Mouse (Mus musculus): Measurements from ENCODE around the gene Fads3. TPM values are rescaled to one million over a fixed set of nuclear protein-coding genes. Genes with fewer than 3 reads are reported as not detected.

The Fads3 gene
- total and polyA plus RNA-seq, 3 experiments, result 2.3 to 11.2 TPM; not detected in 1

DNA sequence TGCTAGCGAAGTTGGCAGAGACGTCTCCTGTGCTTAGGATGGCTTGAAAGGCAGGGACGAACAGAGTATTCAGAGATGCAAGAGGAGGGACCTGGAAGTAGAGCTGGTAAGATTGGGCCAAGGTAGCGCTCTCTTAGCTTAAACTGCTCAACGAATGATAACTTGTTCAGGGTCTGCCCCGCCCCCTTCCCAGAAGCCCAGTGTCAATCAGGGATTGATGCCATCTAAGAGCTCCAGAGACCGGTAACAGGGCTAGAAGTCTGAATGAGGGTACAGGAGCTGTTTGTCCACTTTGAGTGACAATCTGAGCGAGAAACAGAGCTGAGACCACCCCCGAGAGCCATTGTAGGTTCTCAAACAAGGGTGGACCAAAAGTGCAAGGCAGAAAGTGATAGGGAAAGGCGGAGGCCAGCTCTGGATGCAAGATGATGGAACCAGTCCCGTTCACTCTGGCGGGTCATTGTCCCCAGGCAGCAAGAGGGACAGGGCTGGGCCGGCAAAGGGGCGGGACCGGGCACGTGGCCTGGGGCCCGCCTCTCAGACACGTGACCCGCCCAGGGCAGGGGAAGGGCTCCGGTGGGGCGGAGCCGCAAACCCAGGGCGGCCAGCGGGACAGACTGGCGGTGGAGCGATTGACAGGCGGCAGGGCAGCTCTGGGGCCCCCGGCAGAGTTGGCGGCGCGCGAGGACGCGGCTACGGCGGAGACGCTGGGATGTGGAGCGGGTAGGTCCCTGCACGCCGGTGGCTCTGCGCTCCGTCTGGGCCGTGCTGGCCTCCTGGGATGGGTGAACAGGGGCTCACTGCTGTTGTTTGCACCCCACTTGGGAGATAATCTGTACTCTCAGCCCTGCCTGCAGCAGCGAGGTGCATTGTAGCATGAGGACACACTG is 23.5 kb upstream of the Fads3 start:
- TF ChIP-seq SIN3A (IDR thresholded peaks at IDR 0.05; ENCODE audit: low read length), result peak; percentile 44; the same call in 1 of the 2 replicates
- no peak for TF ChIP-seq TCF12 (IDR thresholded peaks at IDR 0.05; ENCODE audit: low read depth, low read length)
- no peak for TF ChIP-seq KAT2A (conservative IDR thresholded peaks at IDR 0.05; ENCODE audit: low read depth, low read length)
- TF ChIP-seq MAX (IDR thresholded peaks at IDR 0.05; ENCODE audit: low read length), result peak; percentile 95
- TF ChIP-seq USF2 (IDR thresholded peaks at IDR 0.05; ENCODE audit: borderline replicate concordance in 1 of 2, insufficient read depth in 1 of 2, low read depth in 1 of 2, low read length in 2 of 2), result peak; percentile 72 to 92
- no peak for TF ChIP-seq MYB (IDR thresholded peaks at IDR 0.05; ENCODE audit: low read depth, low read length)
- peak; percentile 98 for TF ChIP-seq USF1 (IDR thresholded peaks at IDR 0.05; ENCODE audit: low read depth, low read length)
- TF ChIP-seq MXI1 (IDR thresholded peaks at IDR 0.05; ENCODE audit: low read depth, low read length), result peak; percentile 78; the same call in 1 of the 2 replicates
- no peak for TF ChIP-seq GABPA (IDR thresholded peaks at IDR 0.05; ENCODE audit: low read depth, low read length)
- peak; percentile 73 for TF ChIP-seq BHLHE40 (IDR thresholded peaks at IDR 0.05; ENCODE audit: borderline replicate concordance, low read depth, low read length)
- no peak for TF ChIP-seq CHD1 (IDR thresholded peaks at IDR 0.05; ENCODE audit: low read depth, low read length)
- TF ChIP-seq MYC (IDR thresholded peaks at IDR 0.05; ENCODE audit: low read depth, low read length), result peak; percentile 57; the same call in 1 of the 2 replicates
- no peak for TF ChIP-seq CTCF (IDR thresholded peaks at IDR 0.05 in 2 of 3, conservative IDR thresholded peaks at IDR 0.05 in 1 of 3; ENCODE audit: control insufficient read depth in 1 of 3, insufficient read depth in 1 of 3, low read depth in 2 of 3, low read length in 3 of 3, poor library complexity in 1 of 3, severe bottlenecking in 1 of 3)
- peaks cover 2 to 34% of the 10 kb centered on the region in 2 experiments; a peak in 3 of 4 replicates for H3K4me1 ChIP-seq (ENCODE audit: control insufficient read depth in 1 of 2, insufficient read depth in 2 of 2, low read length in 2 of 2)
- peak overlapping the region; percentile 9; the same call in 1 of the 2 replicates for H3K9ac ChIP-seq (ENCODE audit: control insufficient read depth, low read depth, low read length, poor library complexity, severe bottlenecking)
- H3K27ac ChIP-seq (ENCODE audit: control insufficient read depth, low read depth, low read length), result no peak overlapping the region
- no peaks in the 10 kb centered on the region; a peak in 1 of 4 replicates for H3K27me3 ChIP-seq (ENCODE audit: control insufficient read depth in 1 of 2, insufficient read depth in 2 of 2, low read length in 2 of 2)
- peaks cover 0 to 15% of the 10 kb centered on the region in 2 experiments; a peak in 2 of 4 replicates for H3K36me3 ChIP-seq (ENCODE audit: control insufficient read depth in 1 of 2, insufficient read depth in 2 of 2, low read length in 2 of 2)
- H3K9me3 ChIP-seq (replicated peaks; ENCODE audit: insufficient read depth, low read length), result no peaks in the 10 kb centered on the region
- H3K79me2 ChIP-seq (ENCODE audit: control insufficient read depth, insufficient read depth, low read length, poor library complexity), result no peaks in the 10 kb centered on the region
- H3K4me3 ChIP-seq (ENCODE audit: control insufficient read depth in 1 of 2, insufficient read depth in 1 of 2, low read depth in 2 of 2, low read length in 2 of 2), result peak overlapping the region; percentile 33 to 57
- DNase-seq (ENCODE audit: low read depth, low spot score), result peak; percentile 73

DNA sequence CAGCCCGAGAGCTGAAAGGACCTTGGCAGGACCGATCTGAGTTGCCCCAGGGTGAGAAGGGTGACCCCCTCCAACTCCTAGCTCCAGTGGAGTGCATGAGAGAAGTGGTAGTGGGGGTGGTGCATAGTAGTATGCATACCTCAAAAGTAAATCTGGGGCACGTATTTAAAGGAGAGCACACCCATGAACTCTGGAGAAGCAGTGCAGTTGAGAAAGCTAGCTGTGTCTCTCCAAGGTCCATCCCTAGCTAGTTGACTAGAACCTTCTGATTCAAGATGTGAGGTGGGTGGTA is 22.9 kb upstream of the Fads3 start:
- peak overlapping the region; percentile 33 to 57; a peak in 3 of 4 replicates for H3K4me3 ChIP-seq (ENCODE audit: control insufficient read depth in 1 of 2, insufficient read depth in 1 of 2, low read depth in 2 of 2, low read length in 2 of 2)
- H3K36me3 ChIP-seq (ENCODE audit: control insufficient read depth in 1 of 2, insufficient read depth in 2 of 2, low read length in 2 of 2), result peaks cover 0 to 15% of the 10 kb centered on the region in 2 experiments; a peak in 2 of 4 replicates
- peaks cover 2 to 33% of the 10 kb centered on the region in 2 experiments; a peak in 3 of 4 replicates for H3K4me1 ChIP-seq (ENCODE audit: control insufficient read depth in 1 of 2, insufficient read depth in 2 of 2, low read length in 2 of 2)
- H3K27me3 ChIP-seq (ENCODE audit: control insufficient read depth in 1 of 2, insufficient read depth in 2 of 2, low read length in 2 of 2), result no peaks in the 10 kb centered on the region; a peak in 1 of 4 replicates
- DNase-seq (ENCODE audit: low read depth, low spot score), result no peak
- peak overlapping the region; percentile 9; the same call in 1 of the 2 replicates for H3K9ac ChIP-seq (ENCODE audit: control insufficient read depth, low read depth, low read length, poor library complexity, severe bottlenecking)
- H3K27ac ChIP-seq (ENCODE audit: control insufficient read depth, low read depth, low read length), result no peak overlapping the region
- H3K9me3 ChIP-seq (replicated peaks; ENCODE audit: insufficient read depth, low read length), result no peaks in the 10 kb centered on the region
- no peaks in the 10 kb centered on the region for H3K79me2 ChIP-seq (ENCODE audit: control insufficient read depth, insufficient read depth, low read length, poor library complexity)
- no peak for TF ChIP-seq POLR2AphosphoS5 (IDR thresholded peaks at IDR 0.05; ENCODE audit: borderline replicate concordance, low read depth, low read length)
- no peak for TF ChIP-seq USF1 (IDR thresholded peaks at IDR 0.05; ENCODE audit: low read depth, low read length)
- no peak for TF ChIP-seq MYB (IDR thresholded peaks at IDR 0.05; ENCODE audit: low read depth, low read length)
- TF ChIP-seq EP300 (IDR thresholded peaks at IDR 0.05; ENCODE audit: low read depth in 1 of 2, low read length in 2 of 2), result no peak
- no peak for TF ChIP-seq E2F4 (IDR thresholded peaks at IDR 0.05; ENCODE audit: borderline replicate concordance, low read depth, low read length)
- TF ChIP-seq MEF2A (IDR thresholded peaks at IDR 0.05; ENCODE audit: extremely low read depth, insufficient replicate concordance, low read depth, low read length, poor library complexity, severe bottlenecking), result no peak
- no peak for TF ChIP-seq CTCF (IDR thresholded peaks at IDR 0.05 in 2 of 3, conservative IDR thresholded peaks at IDR 0.05 in 1 of 3; ENCODE audit: control insufficient read depth in 1 of 3, insufficient read depth in 1 of 3, low read depth in 2 of 3, low read length in 3 of 3, poor library complexity in 1 of 3, severe bottlenecking in 1 of 3)
- no peak for TF ChIP-seq CHD1 (IDR thresholded peaks at IDR 0.05; ENCODE audit: low read depth, low read length)
- TF ChIP-seq ZNF384 (IDR thresholded peaks at IDR 0.05; ENCODE audit: low read depth, low read length), result no peak
- no peak for TF ChIP-seq POLR2A (IDR thresholded peaks at IDR 0.05; ENCODE audit: control insufficient read depth in 1 of 2, insufficient read depth in 1 of 2, low read depth in 1 of 2, low read length in 2 of 2, poor library complexity in 1 of 2)
- no peak for TF ChIP-seq ETS1 (IDR thresholded peaks at IDR 0.05; ENCODE audit: low read depth, low read length)

Measured in MEL (cell line).